Mouse (Mus musculus) liver, embryonic 13.5 days (tissue): ENCODE data around the gene Krt81. TPM values are rescaled to one million over a fixed set of nuclear protein-coding genes. Genes with fewer than 3 reads are reported as not detected.

Source experiments
- ATAC-seq: fragments of 200-750 bp; cut with Nextera tagmentation; 2 replicates; pipeline ENCODE4 v1.8.0; 2017; ENCODE audit warnings: low read depth, mild to moderate bottlenecking, moderate number of reproducible peaks, moderate library complexity
- DNase-seq: peaks from one replicate; pipeline ENCODE4 v3.0.0; 2022
- H3K27ac ChIP-seq: fragments of 300-500 bp; sonication (generic); 2 replicates; pipeline ENCODE4 v1.5.1; 2015; ENCODE audit warnings: moderate library complexity, mild to moderate bottlenecking, inconsistent platforms
- H3K27me3 ChIP-seq: fragments of 300-500 bp; sonication (generic); 2 replicates; pipeline ENCODE4 v1.6.1; 2015; ENCODE audit warnings: mild to moderate bottlenecking, inconsistent platforms
- H3K36me3 ChIP-seq: fragments of 300-500 bp; sonication (generic); 2 replicates; pipeline ENCODE4 v1.6.1; 2015; ENCODE audit warnings: mild to moderate bottlenecking, inconsistent platforms
- H3K4me1 ChIP-seq: fragments of 300-500 bp; sonication (generic); replicated peaks from 2 replicates; pipeline ENCODE4 v1.6.1; 2015; ENCODE audit warnings: inconsistent platforms
- H3K4me2 ChIP-seq: fragments of 300-500 bp; sonication (generic); 2 replicates; pipeline ENCODE4 v1.6.1; 2015; ENCODE audit warnings: inconsistent platforms, mild to moderate bottlenecking, moderate library complexity
- H3K4me3 ChIP-seq: fragments of 300-500 bp; sonication (generic); replicated peaks from 2 replicates; pipeline ENCODE4 v1.5.1; 2015; ENCODE audit warnings: mild to moderate bottlenecking, inconsistent platforms
- H3K9ac ChIP-seq: fragments of 300-500 bp; sonication (generic); 2 replicates; pipeline ENCODE4 v1.6.1; 2015; ENCODE audit warnings: mild to moderate bottlenecking, inconsistent platforms
- H3K9me3 ChIP-seq: fragments of 300-500 bp; sonication (generic); replicated peaks from 2 replicates; pipeline ENCODE4 v1.6.1; 2016; ENCODE audit warnings: inconsistent platforms
- WGBS: fragments of 180-500 bp; shearing (Covaris S2); methylation state at CpG from one replicate; pipeline ENCODE4 v1.1.7; 2015; ENCODE audit not compliant: insufficient replicate concordance; 5-methylcytosine and 5-hydroxymethylcytosine counted together
- polyA plus RNA-seq: library from polyadenylated mRNA; unstranded; fragments of >200 nt; fragmentation: Nextera tagmentation; extraction: Ambion mirVana; gene quantifications from 2 replicates; pipeline ENCODE4 v1.2.1, GENCODE M21; 2015

Gene Krt81
- polyA plus RNA-seq, 1 experiment from 2014 or later: not detected

- H3K4me2 ChIP-seq: no peak overlapping the region
- no peak overlapping the region for H3K27ac ChIP-seq
These were observed 51.4 kb downstream of the Krt81 start for GRCm38 (mm10) chr15:101412188-101412587.

GRCm38 (mm10) chr15:101410775-101411174, 52.8 kb downstream of the Krt81 start, which contains the start of gene Krt7:
Gene Krt7, plus strand, starts transcription at chr15:101411043.
- Histone ChIP-seq H3K36me3 (no peaks in the 10 kb centered on the region), H3K4me3 (no peak within 1 kb of the TSS), H3K4me2 (no peak within 1 kb of the TSS), H3K27me3 (peaks cover 24% of the 10 kb centered on the region), H3K4me1 (no peaks in the 10 kb centered on the region), H3K27ac (no peak within 1 kb of the TSS), H3K9me3 (no peaks in the 10 kb centered on the region), H3K9ac (no peak within 1 kb of the TSS)
- ATAC-seq (no peak), DNase-seq (no peak)
- 16% methylated on average over 2 of the region's 2 CpGs for WGBS

More at GRCm38 (mm10) chr15:101412188-101412587, 51.4 kb downstream of the Krt81 start:
- Histone ChIP-seq H3K9me3 (no peaks in the 10 kb centered on the region), H3K4me3 (no peak overlapping the region), H3K4me1 (no peaks in the 10 kb centered on the region), H3K36me3 (no peaks in the 10 kb centered on the region), H3K27me3 (peaks cover 24% of the 10 kb centered on the region), H3K9ac (no peak overlapping the region)
- 32% methylated on average over 31 of the region's 31 CpGs for WGBS
- ATAC-seq: no peak
- no peak for DNase-seq

Other genes starting within 250 kb of the Krt81 start
- gene Grasp, start 239.6 kb downstream of the Krt81 start, polyA plus RNA-seq: 0.29 and 0.44 TPM in 2 replicates
- 0.43 and 0.56 TPM in 2 replicates for gene Nr4a1, start 209.5 kb downstream of the Krt81 start, polyA plus RNA-seq
- gene Atg101, start 179.5 kb downstream of the Krt81 start, polyA plus RNA-seq: 29.6 and 31.7 TPM in 2 replicates
- 0.13 and 0.22 TPM in 2 replicates for gene 6030408B16Rik, start 170.5 kb downstream of the Krt81 start, polyA plus RNA-seq
- 0.10 TPM in 2 replicates for gene Krt80, start 93.6 kb downstream of the Krt81 start, polyA plus RNA-seq
- gene Krt7, start 52.7 kb downstream of the Krt81 start, polyA plus RNA-seq: 2.9 and 5.1 TPM in 2 replicates
- not detected in 2 replicates for gene Krt87, start 24.9 kb downstream of the Krt81 start, polyA plus RNA-seq
- gene Krt88, start 16.0 kb downstream of the Krt81 start, polyA plus RNA-seq: not detected in 2 replicates
- gene Krt86, start 9.7 kb upstream of the Krt81 start, polyA plus RNA-seq: not detected in 2 replicates
- gene Krt83, start 27.8 kb upstream of the Krt81 start, polyA plus RNA-seq: not detected in 2 replicates
- gene Gm49425, start 53.5 kb upstream of the Krt81 start, polyA plus RNA-seq: not detected in 2 replicates
- gene Krt84, start 69.1 kb upstream of the Krt81 start, polyA plus RNA-seq: not detected in 2 replicates
- gene Krt82, start 86.9 kb upstream of the Krt81 start, polyA plus RNA-seq: not detected in 2 replicates
- gene Krt90, start 99.2 kb upstream of the Krt81 start, polyA plus RNA-seq: not detected in 2 replicates
- gene Krt75, start 110.2 kb upstream of the Krt81 start, polyA plus RNA-seq: not detected in 2 replicates
- gene Gm5414, start 164.4 kb upstream of the Krt81 start, polyA plus RNA-seq: not detected in 2 replicates
- gene Gm5478, start 183.6 kb upstream of the Krt81 start, polyA plus RNA-seq: not detected in 2 replicates
- not detected in 2 replicates for gene Krt6b, start 216.5 kb upstream of the Krt81 start, polyA plus RNA-seq
- 0.05 and 0.09 TPM in 2 replicates for gene Krt6a, start 230.6 kb upstream of the Krt81 start, polyA plus RNA-seq
- gene Krt5, start 249.1 kb upstream of the Krt81 start, polyA plus RNA-seq: 0.63 and 0.69 TPM in 2 replicates